Mouse (Mus musculus) myocyte (in vitro differentiated cells): ENCODE data around the gene Fam222b. TPM values are rescaled to one million over a fixed set of nuclear protein-coding genes. Genes with fewer than 3 reads are reported as not detected.

Source experiments
- H3K27me3 ChIP-seq: one replicate; pipeline ENCODE4 v1.6.1; 2011; ENCODE audit not compliant: control insufficient read depth, insufficient read depth, insufficient read length
- H3K36me3 ChIP-seq: one replicate; pipeline ENCODE4 v1.6.1; 2011; ENCODE audit not compliant: control insufficient read depth, insufficient read depth
- H3K4me2 ChIP-seq: one replicate; pipeline ENCODE4 v1.6.1; 2011; ENCODE audit warnings: low read depth, control low read depth
- H3K4me3 ChIP-seq: one replicate; pipeline ENCODE4 v1.5.1; 2011; ENCODE audit warnings: mild to moderate bottlenecking, control low read depth, moderate library complexity
- H3K79me2 ChIP-seq: one replicate; pipeline ENCODE4 v1.6.1; 2011; ENCODE audit not compliant: control insufficient read depth, insufficient read depth
- H3ac ChIP-seq: one replicate; pipeline ENCODE4 v1.6.1; 2011; ENCODE audit not compliant: control insufficient read depth, insufficient read length
- CEBPB ChIP-seq: IDR thresholded peaks from 2 replicates; pipeline ENCODE4 v1.6.1; 2011; ENCODE audit warnings: mild to moderate bottlenecking, moderate library complexity; ENCODE audit not compliant: poor library complexity, insufficient read depth, severe bottlenecking
- E2F4 ChIP-seq: IDR thresholded peaks from one replicate; pipeline ENCODE4 v1.6.1; 2011; ENCODE audit warnings: mild to moderate bottlenecking, control low read depth, moderate library complexity; ENCODE audit not compliant: insufficient read depth
- MAX ChIP-seq: IDR thresholded peaks from one replicate; pipeline ENCODE4 v1.6.1; 2011; ENCODE audit warnings: low read depth, mild to moderate bottlenecking, control low read depth
- MYOD1 ChIP-seq, 3 experiments: IDR thresholded peaks; one replicate each; pipeline ENCODE4 v1.6.1; 2011; ENCODE audit warnings: control low read depth in 2 of 3, low read depth in 2 of 3, mild to moderate bottlenecking in 2 of 3, moderate library complexity in 1 of 3; ENCODE audit not compliant: insufficient read length in 2 of 3, control insufficient read depth in 1 of 3
- MYOG ChIP-seq, 3 experiments: IDR thresholded peaks; one replicate each; pipeline ENCODE4 v1.6.1; 2011; ENCODE audit warnings: control low read depth in 2 of 3, low read depth in 2 of 3, mild to moderate bottlenecking in 2 of 3; ENCODE audit not compliant: insufficient read length in 2 of 3, control insufficient read depth in 1 of 3, insufficient read depth in 1 of 3
- POLR2A ChIP-seq: IDR thresholded peaks from one replicate; pipeline ENCODE4 v1.6.1; 2011; ENCODE audit warnings: low read depth, mild to moderate bottlenecking, control low read depth, moderate library complexity; ENCODE audit not compliant: insufficient read length
- POLR2AphosphoS2 ChIP-seq: IDR thresholded peaks from one replicate; pipeline ENCODE4 v1.6.1; 2011; ENCODE audit warnings: low read depth, control low read depth; ENCODE audit not compliant: insufficient read length
- REST ChIP-seq: IDR thresholded peaks from one replicate; pipeline ENCODE4 v1.6.1; 2011; ENCODE audit warnings: mild to moderate bottlenecking, control low read depth, moderate library complexity; ENCODE audit not compliant: insufficient read depth, insufficient read length
- SRF ChIP-seq: IDR thresholded peaks from one replicate; pipeline ENCODE4 v1.6.1; 2011; ENCODE audit warnings: low read depth; ENCODE audit not compliant: control insufficient read depth, insufficient read length
- TCF12 ChIP-seq: IDR thresholded peaks from one replicate; pipeline ENCODE4 v1.6.1; 2011; ENCODE audit warnings: mild to moderate bottlenecking, control low read depth; ENCODE audit not compliant: poor library complexity, insufficient read depth, severe bottlenecking
- TCF3 ChIP-seq: IDR thresholded peaks from one replicate; pipeline ENCODE4 v1.6.1; 2011; ENCODE audit warnings: low read depth, control low read depth; ENCODE audit not compliant: insufficient read length
- USF1 ChIP-seq: IDR thresholded peaks from one replicate; pipeline ENCODE4 v1.6.1; 2011; ENCODE audit warnings: low read depth, mild to moderate bottlenecking, control low read depth, moderate library complexity
- polyA plus RNA-seq: library from polyadenylated mRNA; unstranded; fragments of >200 nt; fragmentation: generic; extraction: Trizol; gene quantifications from one replicate; pipeline ENCODE4 v1.2.1, GENCODE M21; 2012; ENCODE audit warnings: missing spikeins

Fam222b gene
- polyA plus RNA-seq, 1 experiment = 16.1 TPM

GRCm38 (mm10) chr11:78146707-78147543, 52.5 kb downstream of the Fam222b start:
- no peak for TF ChIP-seq SRF
- Histone ChIP-seq H3K27me3 (no peaks in the 10 kb centered on the region), H3K79me2 (peaks cover 6% of the 10 kb centered on the region), H3ac (no peak overlapping the region), H3K4me3 (no peak overlapping the region), H3K36me3 (peaks cover 7% of the 10 kb centered on the region), H3K4me2 (no peak overlapping the region)

- no peaks in the 10 kb centered on the region for H3K79me2 ChIP-seq
- no peak overlapping the region for H3K4me3 ChIP-seq
- TF ChIP-seq E2F4 (no peak), MYOD1 (IDR thresholded peaks at IDR 0.05; ENCODE audit: control insufficient read depth in 1 of 3, insufficient read length in 2 of 3, low read depth in 2 of 3) (no peak), TCF12 (no peak)
- no peak overlapping the region for H3K4me2 ChIP-seq
- H3K27me3 ChIP-seq = no peaks in the 10 kb centered on the region
- no peak overlapping the region for H3ac ChIP-seq
- peaks cover 9% of the 10 kb centered on the region for H3K36me3 ChIP-seq
Measured at GRCm38 (mm10) chr11:78151161-78151560, 56.7 kb downstream of the Fam222b start.

- H3K4me3 ChIP-seq = no peak overlapping the region
- H3K36me3 ChIP-seq = peaks cover 11% of the 10 kb centered on the region
- H3K4me2 ChIP-seq = no peak overlapping the region
- peaks cover 1% of the 10 kb centered on the region for H3K79me2 ChIP-seq
- no peaks in the 10 kb centered on the region for H3K27me3 ChIP-seq
- H3ac ChIP-seq = no peak overlapping the region
- TF ChIP-seq POLR2A (no peak), MYOG (IDR thresholded peaks at IDR 0.05; ENCODE audit: control insufficient read depth in 1 of 3, insufficient read depth in 1 of 3, insufficient read length in 2 of 3, low read depth in 2 of 3) (peak in 1 of 3 experiments; percentile 7), CEBPB (no peak)
Measured at GRCm38 (mm10) chr11:78152299-78153231, 58.1 kb downstream of the Fam222b start.

- TF ChIP-seq MYOG (IDR thresholded peaks at IDR 0.05; ENCODE audit: control insufficient read depth in 1 of 3, insufficient read depth in 1 of 3, insufficient read length in 2 of 3, low read depth in 2 of 3) = no peak
- no peak for TF ChIP-seq TCF12
- TF ChIP-seq CEBPB = no peak
- TF ChIP-seq MAX = no peak
- TF ChIP-seq E2F4 = no peak
- no peak for TF ChIP-seq SRF
- TF ChIP-seq USF1 = no peak
- Histone ChIP-seq H3K79me2 (peaks cover 13% of the 10 kb centered on the region), H3ac (no peak overlapping the region), H3K4me3 (no peak overlapping the region), H3K27me3 (no peaks in the 10 kb centered on the region), H3K36me3 (peaks cover 23% of the 10 kb centered on the region), H3K4me2 (no peak overlapping the region)
Measured at GRCm38 (mm10) chr11:78153778-78154177, 59.3 kb downstream of the Fam222b start.

GRCm38 (mm10) chr11:78155674-78156073, 61.2 kb downstream of the Fam222b start:
- TF ChIP-seq REST = no peak
- no peak for TF ChIP-seq TCF3
- TF ChIP-seq POLR2A = no peak
- no peak for TF ChIP-seq MAX
- TF ChIP-seq TCF12 = no peak
- TF ChIP-seq USF1 = no peak
- TF ChIP-seq CEBPB = no peak
- TF ChIP-seq MYOG (IDR thresholded peaks at IDR 0.05; ENCODE audit: control insufficient read depth in 1 of 3, insufficient read depth in 1 of 3, insufficient read length in 2 of 3, low read depth in 2 of 3) = no peak
- TF ChIP-seq POLR2AphosphoS2 = no peak
- TF ChIP-seq MYOD1 (IDR thresholded peaks at IDR 0.05; ENCODE audit: control insufficient read depth in 1 of 3, insufficient read length in 2 of 3, low read depth in 2 of 3) = no peak
- no peak for TF ChIP-seq E2F4
- TF ChIP-seq SRF = no peak
- Histone ChIP-seq H3K27me3 (no peaks in the 10 kb centered on the region), H3K4me2 (no peak overlapping the region), H3K4me3 (no peak overlapping the region), H3ac (no peak overlapping the region), H3K79me2 (peaks cover 20% of the 10 kb centered on the region), H3K36me3 (peaks cover 39% of the 10 kb centered on the region)
